Mouse (Mus musculus) embryonic fibroblast, embryonic 13.5 days (primary cell): Measurements from ENCODE around the gene Fam181a.

Source experiments
- CTCF ChIP-seq: IDR thresholded peaks from 2 replicates; pipeline ENCODE4 v1.5.1; 2011; ENCODE audit warnings: mild to moderate bottlenecking, control low read depth, low read length, moderate library complexity, borderline replicate concordance; ENCODE audit not compliant: insufficient read depth
- POLR2A ChIP-seq: IDR thresholded peaks from 2 replicates; pipeline ENCODE4 v1.6.1; 2011; ENCODE audit warnings: low read depth, mild to moderate bottlenecking, control low read depth, low read length, moderate library complexity

- TF ChIP-seq CTCF, result peak; percentile 93
- TF ChIP-seq POLR2A, result no peak
Measured at GRCm38 (mm10) chr12:103348506-103348905, 37.7 kb downstream of the Fam181a start.
